Mouse (Mus musculus) R1 (cell line): ENCODE data around the gene Prkch.

Experiments
- DNase-seq: peaks from one replicate; pipeline ENCODE4 v3.0.0-alpha.2; 2018; ENCODE audit warnings: low read depth, low spot score

Gene Prkch

GRCm38 (mm10) chr12:73824828-73825227 is 240.2 kb downstream of the Prkch start:
- no peak for DNase-seq
